Mouse (Mus musculus) spleen, adult 2 months (tissue): ENCODE results near the gene Tfe3. TPM values are rescaled to one million over a fixed set of nuclear protein-coding genes. Genes with fewer than 3 reads are reported as not detected.

Experiments used
- DNase-seq, 2 experiments: peaks; one replicate each; pipeline versions ENCODE4 v3.0.0 to v3.0.0-alpha.2; 2012 to 2021; ENCODE audit warnings: low spot score in 2 of 2, low read depth in 1 of 2
- H3K27ac ChIP-seq: fragments of 200-500 bp; 2 replicates; pipeline ENCODE4 v1.5.1; 2012; ENCODE audit warnings: low read length, inconsistent platforms; ENCODE audit not compliant: insufficient read depth
- H3K27me3 ChIP-seq: fragments of 200-500 bp; 2 replicates; pipeline ENCODE4 v1.6.1; 2012; ENCODE audit warnings: mild to moderate bottlenecking, moderate library complexity, low read length, inconsistent platforms; ENCODE audit not compliant: control insufficient read depth, insufficient read depth
- H3K36me3 ChIP-seq: fragments of 200-500 bp; 2 replicates; pipeline ENCODE4 v1.6.1; 2012; ENCODE audit warnings: mild to moderate bottlenecking, low read length, inconsistent platforms; ENCODE audit not compliant: control insufficient read depth, insufficient read depth
- H3K4me1 ChIP-seq: fragments of 200-500 bp; 2 replicates; pipeline ENCODE4 v1.6.1; 2011; ENCODE audit warnings: inconsistent platforms; ENCODE audit not compliant: control insufficient read depth, insufficient read depth, insufficient read length
- H3K4me3 ChIP-seq: fragments of 200-500 bp; 2 replicates; pipeline ENCODE4 v1.5.1; 2011; ENCODE audit warnings: mild to moderate bottlenecking, inconsistent platforms; ENCODE audit not compliant: insufficient read depth, insufficient read length; ENCODE audit errors: extremely low read depth
- CTCF ChIP-seq: fragments of 200-500 bp; IDR thresholded peaks from 2 replicates; pipeline ENCODE4 v1.5.1; 2011; ENCODE audit warnings: mild to moderate bottlenecking, inconsistent platforms; ENCODE audit not compliant: insufficient read depth, insufficient read length, insufficient replicate concordance; ENCODE audit errors: extremely low read depth
- POLR2A ChIP-seq: fragments of 200-500 bp; IDR thresholded peaks from 2 replicates; pipeline ENCODE4 v1.6.1; 2011; ENCODE audit warnings: low read depth, low read length, inconsistent platforms
- WGBS: fragments of 180-500 bp; shearing (Covaris S2); methylation state at CpG from one replicate; pipeline ENCODE4 v1.1.7; 2018; 5-methylcytosine and 5-hydroxymethylcytosine counted together
- polyA plus RNA-seq: library from polyadenylated mRNA; depleted of rRNA; stranded (reverse); fragments of >200 nt; gene quantifications from 2 replicates; pipeline ENCODE4 v1.2.3, GENCODE M21; 2012; rRNA removed

Gene Tfe3
- polyA plus RNA-seq, 1 experiment = 23.3 TPM

DNA sequence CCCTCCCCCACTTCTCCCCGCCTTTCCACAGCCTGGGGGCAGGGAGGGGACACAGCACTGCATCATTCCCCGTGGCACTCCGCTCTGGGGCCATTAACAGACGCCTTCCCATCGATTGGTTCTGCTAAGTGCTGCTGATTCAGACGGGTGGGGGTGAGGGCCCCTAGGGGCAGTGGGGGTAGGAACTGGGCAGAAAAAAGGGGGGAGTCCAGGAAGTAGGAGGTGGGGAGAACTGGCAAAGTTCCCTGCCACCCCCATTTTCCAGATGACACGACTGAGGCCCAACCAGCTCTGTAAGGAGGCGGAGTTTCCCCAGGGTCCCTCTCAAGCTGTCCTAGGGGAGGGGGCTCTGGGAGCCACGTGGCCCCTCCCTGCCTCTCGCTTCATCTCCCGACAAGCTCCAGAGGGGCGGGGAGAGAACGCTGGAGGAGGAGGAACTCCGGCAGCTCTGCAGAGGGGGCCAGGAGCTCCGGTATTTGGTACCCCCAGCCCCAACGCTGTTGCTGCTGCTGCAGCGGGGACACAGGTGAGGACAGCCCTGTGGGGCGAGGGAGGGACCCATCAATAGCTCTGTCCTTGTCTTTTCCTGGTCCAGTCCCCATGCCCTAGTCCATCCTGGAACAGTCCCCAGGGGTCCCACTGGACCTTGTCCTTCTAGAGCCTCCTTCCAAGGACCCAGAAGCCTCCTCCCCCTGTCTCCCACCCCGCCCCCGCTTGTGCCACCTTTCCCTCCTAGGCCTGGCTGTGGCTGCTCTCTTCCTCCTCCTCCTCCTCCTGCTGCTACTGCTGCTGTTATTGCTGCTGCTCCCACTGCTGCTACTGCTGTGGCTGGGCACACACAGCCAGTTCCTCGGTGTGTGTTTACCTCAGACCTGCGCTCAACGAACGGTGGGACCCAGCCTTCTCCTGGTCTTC lies 59.8 kb downstream of the Tfe3 start, which contains the start of gene Kcnd1:
Gene Kcnd1, plus strand, starts transcription at position 425 of the 915 bp plus-strand sequence.
- DNase-seq = no peak
- WGBS = 23% methylated on average over 24 of the region's 24 CpGs
- TF ChIP-seq POLR2A (no peak), CTCF (no peak)
- H3K4me3 ChIP-seq = no peak within 1 kb of the TSS; the same call in 1 of the 2 replicates
- H3K27me3 ChIP-seq = no peaks in the 10 kb centered on the region
- peaks cover 10% of the 10 kb centered on the region for H3K36me3 ChIP-seq
- no peak within 1 kb of the TSS for H3K27ac ChIP-seq
- peaks cover 2% of the 10 kb centered on the region; the same call in 1 of the 2 replicates for H3K4me1 ChIP-seq

Other genes starting within 250 kb of the Tfe3 start
- 5.7 and 10.5 TPM in 2 replicates for gene Foxp3, start 188.9 kb upstream of the Tfe3 start, polyA plus RNA-seq
- gene Ppp1r3f, start 188.3 kb upstream of the Tfe3 start, polyA plus RNA-seq = 4.0 and 6.8 TPM in 2 replicates
- 15.1 and 19.9 TPM in 2 replicates for gene Ccdc22, start 157.0 kb upstream of the Tfe3 start, polyA plus RNA-seq
- 0.07 and 0.09 TPM in 2 replicates for gene Cacna1f, start 155.5 kb upstream of the Tfe3 start, polyA plus RNA-seq
- gene Syp, start 124.1 kb upstream of the Tfe3 start, polyA plus RNA-seq = 2.4 and 3.2 TPM in 2 replicates
- gene Prickle3, start 105.3 kb upstream of the Tfe3 start, polyA plus RNA-seq = 27.1 and 30.6 TPM in 2 replicates
- gene Plp2, start 91.2 kb upstream of the Tfe3 start, polyA plus RNA-seq = 88.2 and 90.0 TPM in 2 replicates
- 0.29 and 0.52 TPM in 2 replicates for gene Magix, start 81.3 kb upstream of the Tfe3 start, polyA plus RNA-seq
- gene Gpkow, start 65.4 kb upstream of the Tfe3 start, polyA plus RNA-seq = 6.1 and 6.2 TPM in 2 replicates
- 38.4 and 41.7 TPM in 2 replicates for gene Wdr45, start 48.2 kb upstream of the Tfe3 start, polyA plus RNA-seq
- 0.13 and 0.75 TPM in 2 replicates for gene Gm45208, start 40.3 kb upstream of the Tfe3 start, polyA plus RNA-seq
- 26.0 and 33.7 TPM in 2 replicates for gene Praf2, start 34.1 kb upstream of the Tfe3 start, polyA plus RNA-seq
- 1.6 and 1.7 TPM in 2 replicates for gene Ccdc120, start 11.7 kb upstream of the Tfe3 start, polyA plus RNA-seq
- gene Gripap1, start 27.2 kb downstream of the Tfe3 start, polyA plus RNA-seq = 53.3 and 53.9 TPM in 2 replicates
- gene Kcnd1, start 59.7 kb downstream of the Tfe3 start, polyA plus RNA-seq = 1.4 and 1.6 TPM in 2 replicates
- 54.8 and 61.6 TPM in 2 replicates for gene Otud5, start 78.8 kb downstream of the Tfe3 start, polyA plus RNA-seq
- 40.1 and 75.0 TPM in 2 replicates for gene Pim2, start 115.7 kb downstream of the Tfe3 start, polyA plus RNA-seq
- 34.7 and 49.5 TPM in 2 replicates for gene Slc35a2, start 121.5 kb downstream of the Tfe3 start, polyA plus RNA-seq
- gene Pqbp1, start 136.7 kb downstream of the Tfe3 start, polyA plus RNA-seq = 79.1 and 83.1 TPM in 2 replicates
- gene Timm17b, start 136.8 kb downstream of the Tfe3 start, polyA plus RNA-seq = 36.2 and 39.2 TPM in 2 replicates
- gene Gm10491, start 145.3 kb downstream of the Tfe3 start, polyA plus RNA-seq = not detected in 2 replicates
- not detected in 2 replicates for gene Gm10490, start 147.0 kb downstream of the Tfe3 start, polyA plus RNA-seq
- 0.15 and 0.16 TPM in 2 replicates for gene Pcsk1n, start 157.3 kb downstream of the Tfe3 start, polyA plus RNA-seq
- gene Eras, start 166.0 kb downstream of the Tfe3 start, polyA plus RNA-seq = not detected in 2 replicates
- 16.9 and 17.2 TPM in 2 replicates for gene Hdac6, start 185.3 kb downstream of the Tfe3 start, polyA plus RNA-seq
- 25.7 and 32.0 TPM in 2 replicates for gene Gata1, start 215.5 kb downstream of the Tfe3 start, polyA plus RNA-seq